Mouse (Mus musculus) heart, embryonic 11.5 days (tissue): ENCODE results near the gene Limk2. TPM values are rescaled to one million over a fixed set of nuclear protein-coding genes. Genes with fewer than 3 reads are reported as not detected.

Experiments used
- ATAC-seq: fragments of 200-750 bp; cut with Nextera tagmentation; replicated peaks from 2 replicates; pipeline ENCODE4 v1.8.0; 2017; ENCODE audit warnings: moderate library complexity; ENCODE audit not compliant: insufficient number of reproducible peaks, low FRiP score, low TSS enrichment
- H3K27ac ChIP-seq: fragments of 300-500 bp; sonication (generic); 2 replicates; pipeline ENCODE4 v1.5.1; 2014; ENCODE audit warnings: mild to moderate bottlenecking, low read depth, low read length
- H3K27me3 ChIP-seq: fragments of 300-500 bp; sonication (generic); 2 replicates; pipeline ENCODE4 v1.6.1; 2014; ENCODE audit warnings: mild to moderate bottlenecking, low read length, mixed read lengths; ENCODE audit not compliant: control insufficient read depth, insufficient read depth
- H3K36me3 ChIP-seq: fragments of 300-500 bp; sonication (generic); 2 replicates; pipeline ENCODE4 v1.6.1; 2014; ENCODE audit warnings: mild to moderate bottlenecking, low read length, moderate library complexity, mixed read lengths; ENCODE audit not compliant: control insufficient read depth, insufficient read depth
- H3K4me1 ChIP-seq: fragments of 300-500 bp; sonication (generic); 2 replicates; pipeline ENCODE4 v1.6.1; 2014; ENCODE audit warnings: low read length; ENCODE audit not compliant: control insufficient read depth, insufficient read depth
- H3K4me2 ChIP-seq: fragments of 300-500 bp; sonication (generic); 2 replicates; pipeline ENCODE4 v1.6.1; 2014; ENCODE audit warnings: mild to moderate bottlenecking, moderate library complexity
- H3K4me3 ChIP-seq: fragments of 300-500 bp; sonication (generic); 2 replicates; pipeline ENCODE4 v1.5.1; 2014; ENCODE audit warnings: low read depth, low read length
- H3K9ac ChIP-seq: fragments of 300-500 bp; sonication (generic); 2 replicates; pipeline ENCODE4 v1.6.1; 2014; ENCODE audit warnings: mild to moderate bottlenecking, low read depth, low read length, moderate library complexity
- H3K9me3 ChIP-seq: fragments of 300-500 bp; sonication (generic); replicated peaks from 2 replicates; pipeline ENCODE4 v1.6.1; 2016; ENCODE audit warnings: low read length; ENCODE audit not compliant: control insufficient read depth
- WGBS: fragments of 180-500 bp; shearing (Covaris S2); extraction: QIAGEN DNeasy Blood & Tissue Kit; methylation state at CpG from one replicate; pipeline ENCODE4 v1.1.7; 2014; ENCODE audit not compliant: insufficient replicate concordance; 5-methylcytosine and 5-hydroxymethylcytosine counted together
- polyA plus RNA-seq: library from polyadenylated mRNA; unstranded; fragments of >200 nt; fragmentation: Nextera tagmentation; extraction: Ambion mirVana; gene quantifications from 2 replicates; pipeline ENCODE4 v1.2.1, GENCODE M21; 2014

Limk2 gene
- polyA plus RNA-seq, 1 experiment from 2014 or later: 61.8 TPM

DNA sequence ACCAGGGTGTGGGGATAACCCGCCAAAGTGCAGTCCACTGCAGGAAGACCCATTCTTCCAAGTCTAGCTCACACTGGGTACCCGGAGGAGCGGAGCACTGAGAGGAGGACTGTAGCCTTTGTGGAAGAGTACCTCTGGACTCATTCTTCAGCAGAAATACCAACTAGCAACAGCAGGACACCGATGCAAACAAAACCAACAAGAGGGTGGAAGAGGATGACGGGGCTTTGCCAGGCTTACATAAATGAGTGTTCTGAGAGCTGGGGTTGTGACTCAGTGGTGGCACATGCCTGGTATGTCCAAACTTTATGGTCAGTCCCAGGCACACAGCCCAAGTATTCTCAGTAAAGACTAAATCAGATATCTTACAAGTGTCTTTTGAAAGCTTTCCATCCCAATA is 107.9 kb downstream of the Limk2 start:
- no peaks in the 10 kb centered on the region for H3K9me3 ChIP-seq
- no peak overlapping the region for H3K27ac ChIP-seq
- no peaks in the 10 kb centered on the region for H3K27me3 ChIP-seq
- no peak overlapping the region for H3K4me2 ChIP-seq
- WGBS: 92% methylated on average over 5 of the region's 5 CpGs
- peaks cover 58% of the 10 kb centered on the region for H3K36me3 ChIP-seq
- no peak overlapping the region for H3K9ac ChIP-seq
- H3K4me3 ChIP-seq: no peak overlapping the region
- no peaks in the 10 kb centered on the region for H3K4me1 ChIP-seq
- ATAC-seq: no peak

DNA sequence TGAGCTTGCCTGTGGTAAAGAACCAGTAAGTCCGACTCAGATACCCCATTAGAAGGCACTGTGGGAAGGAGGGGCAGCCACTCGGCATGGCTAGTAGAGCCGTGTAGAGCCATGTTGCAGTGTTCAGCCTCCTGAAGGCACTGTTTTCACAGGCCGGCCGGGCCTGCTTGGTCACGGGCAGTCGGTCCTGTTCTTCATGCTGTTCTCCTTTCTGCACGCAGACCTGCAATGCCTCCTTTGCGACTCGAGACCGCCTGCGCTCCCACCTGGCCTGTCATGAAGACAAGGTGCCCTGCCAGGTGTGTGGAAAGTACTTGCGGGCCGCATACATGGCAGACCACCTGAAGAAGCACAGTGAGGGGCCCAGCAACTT is 110.2 kb downstream of the Limk2 start:
- Histone ChIP-seq H3K27me3 (no peaks in the 10 kb centered on the region), H3K36me3 (peaks cover 61% of the 10 kb centered on the region), H3K9me3 (no peaks in the 10 kb centered on the region), H3K27ac (no peak overlapping the region), H3K4me1 (peaks cover 9% of the 10 kb centered on the region), H3K4me3 (no peak overlapping the region), H3K4me2 (no peak overlapping the region), H3K9ac (no peak overlapping the region)
- ATAC-seq: no peak
- WGBS: 92% methylated on average over 14 of the region's 14 CpGs

DNA sequence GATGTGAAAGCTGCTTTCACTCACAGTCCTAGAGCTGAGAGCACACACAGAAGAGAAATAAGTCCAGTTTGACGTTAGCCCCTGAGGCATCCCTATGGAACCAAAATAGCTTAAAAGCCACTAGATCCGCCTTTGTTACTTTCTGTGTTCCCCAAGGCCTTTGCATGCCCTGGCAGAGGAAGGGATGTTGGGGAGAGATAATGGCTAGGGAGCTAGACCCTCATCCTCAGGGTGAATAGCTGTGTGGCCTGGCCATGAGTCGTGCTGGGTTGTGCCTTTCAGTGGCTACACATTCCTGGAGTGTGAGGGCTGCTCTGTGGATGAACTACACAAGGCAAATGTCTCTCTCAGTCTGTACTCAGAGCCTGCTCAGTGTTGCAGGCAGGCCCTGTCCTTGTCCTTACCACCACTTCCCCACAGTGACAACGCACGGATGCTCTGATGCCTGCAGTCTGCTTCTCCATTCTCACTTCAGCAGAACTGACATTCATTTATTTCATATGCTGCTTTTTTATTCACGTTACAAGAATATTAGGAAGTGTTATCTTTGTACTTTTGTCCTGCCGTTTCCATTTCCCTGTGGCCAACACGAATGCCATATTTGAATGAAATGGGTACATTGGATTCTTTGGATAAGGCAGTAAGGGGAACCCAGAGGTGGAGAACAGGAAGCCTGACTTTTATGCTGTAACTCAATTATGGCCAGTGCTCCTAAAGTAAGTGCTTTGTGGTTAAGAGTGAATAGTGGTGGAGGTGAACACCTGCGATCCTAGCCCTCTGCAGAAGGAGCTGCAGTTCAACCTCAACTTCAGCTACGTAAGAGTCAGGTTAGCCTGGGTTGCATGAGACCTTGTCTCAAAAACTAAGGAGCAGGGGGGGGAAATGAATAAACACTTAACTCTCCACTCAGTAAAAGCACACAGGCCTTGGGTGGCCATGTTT is 110.8 kb downstream of the Limk2 start:
- Histone ChIP-seq H3K4me1 (peaks cover 15% of the 10 kb centered on the region), H3K27ac (no peak overlapping the region), H3K27me3 (no peaks in the 10 kb centered on the region), H3K9me3 (no peaks in the 10 kb centered on the region), H3K4me3 (no peak overlapping the region), H3K4me2 (no peak overlapping the region), H3K9ac (no peak overlapping the region), H3K36me3 (peaks cover 61% of the 10 kb centered on the region)
- WGBS: 85% methylated on average over 10 of the region's 10 CpGs
- no peak for ATAC-seq

DNA sequence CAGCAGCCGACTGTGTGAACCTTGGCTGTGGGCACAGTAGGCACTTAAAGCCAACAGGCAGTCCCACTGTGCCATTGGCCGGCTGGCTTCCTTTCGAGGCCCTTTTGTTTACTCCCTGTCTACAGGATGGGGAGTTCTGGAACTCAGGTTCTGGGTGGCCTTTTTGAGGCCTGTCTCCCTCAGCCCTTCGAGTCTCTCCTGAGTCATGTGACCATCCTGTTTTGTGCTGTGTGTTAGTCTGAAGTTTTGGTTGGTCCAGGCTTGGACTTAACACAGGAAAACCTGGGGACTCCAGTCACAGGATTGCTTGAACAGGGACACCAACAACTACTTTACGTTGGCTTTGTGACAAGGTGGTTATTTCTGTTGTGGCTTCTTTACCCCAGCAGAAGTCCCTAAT is 112.9 kb downstream of the Limk2 start:
- H3K4me2 ChIP-seq: no peak overlapping the region
- no peaks in the 10 kb centered on the region for H3K27me3 ChIP-seq
- peaks cover 48% of the 10 kb centered on the region for H3K36me3 ChIP-seq
- H3K4me3 ChIP-seq: no peak overlapping the region
- no peak overlapping the region for H3K27ac ChIP-seq
- H3K9me3 ChIP-seq: no peaks in the 10 kb centered on the region
- no peak for ATAC-seq
- no peak overlapping the region for H3K9ac ChIP-seq
- peaks cover 27% of the 10 kb centered on the region for H3K4me1 ChIP-seq
- 70% methylated on average over 5 of the region's 5 CpGs for WGBS

DNA sequence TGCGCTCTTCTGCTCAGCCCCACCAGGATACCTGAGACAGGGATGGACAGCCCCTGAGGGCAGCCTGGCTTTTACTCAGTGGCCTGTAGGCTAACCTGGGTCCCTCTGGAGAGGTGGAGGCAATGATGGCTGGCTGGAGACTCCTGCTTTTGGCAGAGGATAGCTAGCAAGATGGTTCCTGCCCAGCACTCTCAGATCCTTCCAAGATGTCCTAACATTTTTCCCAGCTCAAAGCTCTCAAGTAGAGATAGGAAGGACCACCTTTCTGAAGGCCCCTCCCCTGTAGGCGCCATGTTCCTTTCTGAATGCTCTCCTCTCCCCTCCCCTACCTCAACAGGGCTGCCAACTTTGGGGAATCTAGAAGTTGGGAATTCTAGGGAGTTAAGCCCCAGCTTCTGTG is 114.3 kb downstream of the Limk2 start:
- Histone ChIP-seq H3K4me2 (no peak overlapping the region; the same call in 1 of the 2 replicates), H3K9me3 (no peaks in the 10 kb centered on the region), H3K4me1 (peaks cover 29% of the 10 kb centered on the region), H3K9ac (no peak overlapping the region), H3K4me3 (no peak overlapping the region), H3K27me3 (no peaks in the 10 kb centered on the region), H3K36me3 (peaks cover 37% of the 10 kb centered on the region), H3K27ac (no peak overlapping the region)
- WGBS: 77% methylated on average over 2 of the region's 2 CpGs
- ATAC-seq: no peak

Other genes with a start within 250 kb of the Limk2 start
- gene Sfi1, start 215.7 kb downstream of the Limk2 start, polyA plus RNA-seq: 7.6 and 8.6 TPM in 2 replicates
- gene Eif4enif1, start 206.8 kb downstream of the Limk2 start, polyA plus RNA-seq: 43.2 and 44.9 TPM in 2 replicates
- gene Drg1, start 142.8 kb downstream of the Limk2 start, polyA plus RNA-seq: 182 and 194 TPM in 2 replicates
- gene Patz1, start 120.3 kb downstream of the Limk2 start, polyA plus RNA-seq: 26.6 and 28.6 TPM in 2 replicates
- gene Pik3ip1, start 78.8 kb downstream of the Limk2 start, polyA plus RNA-seq: 12.2 and 14.2 TPM in 2 replicates
- 27.5 and 31.4 TPM in 2 replicates for gene Rnf185, start 43.2 kb upstream of the Limk2 start, polyA plus RNA-seq
- 0.26 and 0.39 TPM in 2 replicates for gene Pla2g3, start 79.1 kb upstream of the Limk2 start, polyA plus RNA-seq
- 6.5 and 7.0 TPM in 2 replicates for gene Inpp5j, start 95.6 kb upstream of the Limk2 start, polyA plus RNA-seq
- gene Selenom, start 105.5 kb upstream of the Limk2 start, polyA plus RNA-seq: 122 and 127 TPM in 2 replicates
- gene Smtn, start 131.4 kb upstream of the Limk2 start, polyA plus RNA-seq: 66.9 and 72.9 TPM in 2 replicates
- 19.6 and 22.2 TPM in 2 replicates for gene Morc2a, start 240.0 kb upstream of the Limk2 start, polyA plus RNA-seq